Mouse (Mus musculus): Measurements from ENCODE around the gene Pofut2. TPM values are rescaled to one million over a fixed set of nuclear protein-coding genes. Genes with fewer than 3 reads are reported as not detected.

The Pofut2 gene
- 10 to 100 TPM; 31.7 to 32.6 TPM for total RNA-seq (2021)

- peak; percentile 87 to 91 for DNase-seq
Measured at GRCm38 (mm10) chr10:77258704-77259621, at the start of gene Pofut2. Gene Pofut2 (plus strand): TSS chr10:77259218.

DNA sequence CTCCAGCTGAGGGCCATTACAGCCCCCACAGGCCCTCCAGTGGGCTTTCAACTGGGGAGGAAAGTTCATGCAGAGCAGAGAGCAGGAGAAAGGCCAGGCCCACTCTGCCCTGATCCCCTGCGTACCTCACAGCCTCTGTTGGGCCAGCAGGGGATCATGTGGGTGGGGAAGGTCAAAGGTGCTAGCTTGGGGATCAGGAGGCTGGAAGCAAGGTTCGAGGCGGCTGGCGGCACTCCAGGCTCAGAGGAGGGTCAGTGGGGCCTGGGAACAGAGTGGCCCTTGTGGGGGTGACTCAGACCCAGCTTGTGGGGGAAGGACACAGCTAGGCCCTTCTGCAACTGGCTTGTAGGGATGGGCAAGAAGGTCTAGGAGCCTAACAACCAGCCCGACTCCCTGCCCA, 49.8 kb upstream of the Pofut2 start:
- no peak for DNase-seq

- DNase-seq = no peak
Measured at GRCm38 (mm10) chr10:77210666-77211065, 48.4 kb upstream of the Pofut2 start.

GRCm38 (mm10) chr10:77211116-77211570, 47.9 kb upstream of the Pofut2 start:
- DNase-seq = peak in 1 of 2 experiments; percentile 7

DNA sequence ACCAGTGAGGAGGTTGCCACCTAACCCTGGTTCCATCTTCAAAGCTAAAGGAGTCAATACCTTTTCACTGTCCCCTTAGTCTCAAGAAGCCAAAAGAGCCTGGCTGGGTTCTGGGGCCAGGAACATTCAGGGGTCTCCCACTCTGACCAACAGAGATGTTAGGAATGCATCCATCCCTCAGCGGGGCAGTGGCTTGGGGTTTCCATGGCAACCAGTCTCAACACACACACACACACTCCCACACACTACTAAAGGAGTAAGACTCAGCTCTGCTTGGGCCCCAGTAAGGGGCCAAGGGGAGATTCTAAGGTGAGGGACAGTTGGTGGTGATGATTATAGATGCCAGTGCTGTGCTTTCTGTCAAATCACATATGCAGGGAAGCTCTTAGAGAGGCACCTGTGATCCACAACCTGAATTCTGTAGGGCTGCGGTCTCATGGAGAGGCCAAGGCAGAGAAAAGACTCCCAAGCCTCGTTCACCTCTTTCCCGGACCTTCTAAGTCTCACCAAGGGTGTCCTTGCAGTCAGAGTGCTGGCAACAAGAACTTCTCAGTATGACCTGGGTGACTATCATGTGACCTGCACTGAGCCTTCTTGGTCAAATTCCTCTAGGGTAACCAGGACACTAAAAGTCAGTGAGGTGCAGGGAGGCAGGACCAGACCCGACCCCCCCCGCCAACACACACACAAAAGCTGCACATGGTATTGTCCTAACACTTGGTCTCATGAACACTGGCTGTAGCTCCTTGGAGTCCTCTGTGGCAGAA, 46.5 kb upstream of the Pofut2 start:
- DNase-seq = no peak

DNA sequence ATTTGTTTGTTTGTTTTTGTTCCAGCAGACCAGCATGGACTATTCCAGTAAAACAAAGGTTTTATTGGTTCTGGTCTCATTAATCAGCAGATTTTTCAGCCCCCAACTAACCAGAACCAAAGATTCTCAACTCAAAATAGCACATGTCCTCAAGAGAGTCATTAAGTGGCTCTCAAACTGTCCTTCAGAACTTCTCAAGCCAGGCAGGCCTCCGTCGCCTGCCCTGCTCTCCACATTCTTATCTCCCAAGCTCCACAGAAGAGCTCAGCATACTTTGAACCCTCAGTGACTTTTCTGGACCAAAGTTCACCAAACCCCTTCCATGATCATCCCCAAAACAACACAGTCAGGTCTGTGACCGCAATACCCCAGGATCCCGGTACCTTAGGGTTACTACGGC, 45.5 kb upstream of the Pofut2 start:
- DNase-seq = no peak

GRCm38 (mm10) chr10:77214586-77214985, 44.4 kb upstream of the Pofut2 start:
- no peak for DNase-seq

DNA sequence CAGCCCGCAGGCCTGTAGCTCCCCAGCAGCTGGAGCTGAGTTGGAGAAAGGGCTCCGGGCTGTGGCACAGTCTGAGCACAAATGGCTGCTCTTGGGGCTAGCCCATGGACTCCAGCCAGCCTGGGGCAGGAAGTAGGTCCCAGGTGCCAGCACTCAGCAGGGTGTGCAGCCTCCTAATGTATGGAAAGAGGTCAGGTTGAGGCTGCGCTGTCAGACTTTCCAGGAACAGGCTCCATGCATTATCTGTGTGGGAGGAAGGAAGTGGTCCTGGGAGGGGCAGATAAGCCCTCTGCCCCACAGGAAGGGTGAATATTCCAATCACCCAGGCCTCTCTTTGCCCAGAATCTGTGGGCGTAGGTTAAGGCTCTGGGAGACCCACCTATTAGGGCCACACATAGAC, 43.4 kb upstream of the Pofut2 start:
- no peak for DNase-seq

- DNase-seq = no peak
Measured at GRCm38 (mm10) chr10:77216313-77216712, 42.7 kb upstream of the Pofut2 start.

GRCm38 (mm10) chr10:77217155-77217731, 41.8 kb upstream of the Pofut2 start:
- DNase-seq = no peak

DNA sequence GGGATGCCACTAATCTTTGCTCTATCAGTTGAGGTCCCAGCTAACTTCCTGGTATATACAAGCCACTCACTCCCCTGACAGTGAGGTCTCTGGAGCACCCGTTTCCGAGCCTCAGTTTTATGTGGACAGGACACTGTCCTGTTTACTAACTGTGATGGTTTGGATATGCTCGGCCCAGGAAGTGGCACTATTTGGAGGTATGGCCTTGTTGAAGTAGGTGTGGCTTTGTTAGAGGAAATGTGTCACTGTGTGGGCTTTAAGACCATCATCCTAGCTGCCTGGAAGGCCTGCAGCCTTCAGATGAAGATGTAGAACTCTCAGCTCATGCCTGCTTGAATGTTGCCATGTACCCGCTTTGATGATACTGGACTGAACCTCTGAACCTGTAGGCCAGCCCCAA, 41.0 kb upstream of the Pofut2 start:
- no peak for DNase-seq

DNA sequence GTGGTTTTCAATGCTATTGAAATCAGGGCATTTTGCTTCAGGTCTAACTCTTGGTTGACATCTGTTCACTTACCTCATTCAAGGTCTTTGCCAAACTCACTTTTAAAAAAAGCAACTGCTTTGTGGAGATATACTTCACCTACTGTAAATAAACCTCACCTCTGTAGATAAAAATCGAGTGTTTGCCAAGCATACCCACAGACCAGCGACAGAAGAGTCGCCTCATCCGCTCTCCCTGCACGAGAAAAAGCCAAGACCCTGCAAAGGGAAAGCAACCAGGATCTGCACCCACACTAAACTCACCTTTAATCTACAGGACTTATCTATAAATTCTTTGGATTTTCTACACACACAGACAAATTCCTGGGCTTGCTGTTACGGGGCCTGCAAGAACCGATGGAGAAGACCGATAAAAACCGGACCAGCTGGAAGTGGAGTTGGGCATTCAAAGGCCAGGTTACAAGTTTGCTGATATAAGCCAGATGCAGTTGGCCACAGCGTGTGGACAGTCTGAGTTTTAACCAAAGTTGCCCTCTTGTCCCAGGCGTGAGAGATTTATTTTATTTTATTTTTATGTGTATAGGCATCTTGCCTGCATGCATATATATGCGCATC, 39.5 kb upstream of the Pofut2 start:
- no peak for DNase-seq

GRCm38 (mm10) chr10:77221108-77221507, 37.9 kb upstream of the Pofut2 start:
- DNase-seq = no peak

- no peak for DNase-seq
Measured at GRCm38 (mm10) chr10:77222963-77223552, 36.0 kb upstream of the Pofut2 start.

- DNase-seq = no peak
Measured at GRCm38 (mm10) chr10:77224390-77224789, 34.6 kb upstream of the Pofut2 start.

- peak in 1 of 2 experiments; percentile 34 for DNase-seq
Measured at GRCm38 (mm10) chr10:77225414-77225813, 33.6 kb upstream of the Pofut2 start.

DNA sequence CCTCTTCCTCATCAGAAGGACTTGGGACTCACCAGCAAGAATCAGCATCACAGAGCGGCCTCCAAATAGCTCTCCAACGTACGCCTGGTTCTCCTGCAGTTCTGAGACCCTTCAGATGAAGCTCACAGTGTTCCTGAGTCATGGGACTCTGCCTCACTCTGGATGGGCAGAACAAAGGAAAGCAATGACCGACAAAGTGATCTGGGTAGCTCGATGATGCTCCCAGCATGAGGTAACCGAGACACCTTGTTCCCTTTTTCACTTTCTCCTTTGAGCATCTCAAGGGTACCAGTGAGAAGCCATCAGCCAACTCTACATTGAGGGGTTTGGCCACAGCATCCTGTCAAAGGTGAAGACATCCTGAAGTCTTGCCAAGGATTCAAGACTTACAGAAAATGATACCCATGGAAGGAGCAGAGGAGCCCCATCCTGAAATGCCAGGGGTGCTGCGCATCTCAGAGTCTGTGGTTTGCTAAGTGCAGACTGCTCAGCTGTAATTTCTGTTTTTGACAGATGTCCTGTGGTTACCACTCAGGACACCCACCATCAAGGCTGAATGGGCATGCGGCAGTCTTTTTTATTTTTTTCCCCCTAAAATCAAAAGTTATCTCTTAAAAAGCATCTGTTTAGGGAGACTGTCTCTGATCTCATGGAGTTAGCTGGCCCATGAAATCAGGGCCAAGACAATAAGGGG, 32.9 kb upstream of the Pofut2 start:
- DNase-seq = no peak

GRCm38 (mm10) chr10:77226691-77227367, 32.2 kb upstream of the Pofut2 start:
- no peak for DNase-seq

DNA sequence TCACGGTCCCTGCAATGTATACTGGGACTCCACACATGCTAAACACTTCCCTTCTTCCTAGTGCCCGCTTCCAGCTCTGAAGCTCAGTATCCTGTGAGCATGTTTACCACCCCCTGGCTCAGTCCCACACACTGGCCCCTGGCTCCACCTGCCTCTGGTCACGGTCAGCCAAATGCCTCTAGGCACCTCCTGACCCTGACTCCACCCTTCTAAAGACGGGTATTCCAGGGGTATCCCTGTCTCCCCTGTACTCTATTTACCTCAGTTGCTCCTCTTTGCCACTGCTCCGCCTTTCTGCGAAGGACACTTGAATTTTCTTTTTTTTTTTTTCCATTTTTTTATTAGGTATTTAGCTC, 31.7 kb upstream of the Pofut2 start:
- no peak for DNase-seq

DNA sequence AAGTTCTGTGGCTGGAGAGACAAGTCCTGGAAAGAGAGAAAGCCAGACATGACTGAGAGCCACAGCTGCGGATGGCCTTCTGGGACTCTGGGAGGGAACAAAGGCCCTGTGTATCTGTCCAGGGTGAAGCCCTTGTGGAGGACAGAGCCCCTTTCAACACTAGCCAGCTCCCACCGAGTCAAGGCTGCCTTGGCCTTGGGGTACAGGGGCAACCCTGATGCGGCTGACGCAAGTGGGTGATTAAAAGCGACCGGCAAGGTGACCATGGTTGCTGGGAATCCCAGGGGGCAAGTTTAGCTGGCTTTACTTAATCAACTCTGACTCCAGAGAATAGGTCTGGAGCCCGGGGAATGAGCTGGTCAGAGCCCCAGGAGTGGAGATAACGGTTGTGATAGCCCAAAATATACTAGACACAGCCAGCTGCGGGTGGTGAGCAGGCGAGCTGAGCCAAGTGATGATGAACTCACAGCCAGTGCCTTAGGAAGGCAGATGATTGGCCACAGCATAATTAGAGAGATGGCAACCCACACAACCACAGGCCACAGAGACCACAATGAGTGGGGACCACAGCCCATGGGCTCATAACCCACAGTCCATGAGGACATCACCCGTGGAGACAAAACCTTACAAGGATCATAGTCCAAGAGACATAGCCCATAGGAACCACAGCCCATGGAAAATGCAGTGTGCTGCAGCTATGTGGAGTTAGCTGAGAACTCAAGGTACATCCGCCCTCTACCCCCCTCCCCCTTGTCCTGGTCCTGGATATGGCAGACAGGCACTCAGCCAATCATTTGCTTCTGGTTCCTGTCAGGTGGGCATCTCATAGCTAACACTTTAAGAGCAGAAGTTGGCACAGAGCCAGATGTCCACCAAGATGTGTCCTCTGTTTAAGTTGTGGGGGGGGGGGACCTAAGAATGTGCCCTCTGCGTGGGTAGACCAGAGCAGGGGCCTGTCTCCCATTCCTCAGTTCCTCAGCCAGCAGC, 29.1 kb upstream of the Pofut2 start:
- peak in 1 of 2 experiments; percentile 9 for DNase-seq

Data from layer of hippocampus, postnatal 36 days (tissue).